In the genomic region with DNA sequence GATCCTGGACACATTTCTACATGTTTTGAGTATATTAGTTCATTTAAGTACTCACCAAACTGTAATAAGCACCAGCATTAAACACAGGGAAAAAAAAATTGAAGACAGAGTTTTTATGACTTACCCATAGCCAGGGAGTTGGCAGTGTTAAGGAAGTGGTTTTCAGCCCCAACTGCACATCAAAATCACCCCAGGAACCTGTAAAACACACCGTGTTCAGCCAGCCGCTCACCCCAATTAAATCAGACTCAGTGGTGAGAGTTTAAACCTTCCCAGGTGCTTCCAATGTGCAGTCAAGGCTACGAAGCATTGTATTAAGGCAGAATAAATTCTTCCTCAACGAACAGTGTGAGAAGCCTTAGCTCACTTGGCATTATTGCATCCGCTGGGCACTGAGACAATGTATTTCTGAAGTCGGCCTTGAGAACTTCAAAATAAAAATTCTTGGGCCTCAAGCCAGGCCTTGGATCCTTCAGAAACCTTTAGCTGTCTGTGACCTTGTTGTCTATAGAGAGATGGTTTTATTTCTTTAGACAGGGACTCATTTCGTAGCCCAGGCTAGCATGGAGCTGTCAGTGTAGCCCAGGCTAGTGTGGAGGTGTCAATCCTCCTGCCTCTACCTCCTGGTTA, we compare ENCODE assay signal across 25 mouse cellular contexts.
DNase-seq lines count a peak whose midpoint lies in the region; ATAC-seq and TF ChIP-seq lines count a peak whose summit lies in the region.
"Had no signal": no experiment of that assay in that cellular context is flagged by ENCODE, and none has a peak within 500 bp of the region (broad histone marks: within the 10 kb centered on the region; RNA-seq: fewer than 3 reads in every experiment).

No protein-coding gene starts in this region.

- H3K9ac ChIP-seq in lung, embryonic 14.5 days, result no peak overlapping the region
- H3K9ac ChIP-seq in heart, embryonic 11.5 days (ENCODE audit: low read depth, low read length), result no peak overlapping the region
- H3K9ac ChIP-seq: heart, embryonic 13.5 days; hindbrain, embryonic 12.5 days; limb, embryonic 15.5 days; liver, embryonic 15.5 days; midbrain, embryonic 15.5 days; neural tube, embryonic 13.5 days had no signal

- no peak overlapping the region for H3K27ac ChIP-seq in lung, embryonic 14.5 days (ENCODE audit: low read depth)
- H3K27ac ChIP-seq in left cerebral cortex, adult 2 months, result no peak overlapping the region
- no peak overlapping the region for H3K27ac ChIP-seq in heart, embryonic 11.5 days (ENCODE audit: low read depth, low read length)
- H3K27ac ChIP-seq: embryonic facial prominence, embryonic 10.5 days; forebrain, embryonic 10.5 days; heart, embryonic 13.5 days; hindbrain, embryonic 12.5 days; kidney, postnatal 0 days; limb, embryonic 15.5 days; liver, embryonic 15.5 days; macrophage; midbrain, embryonic 15.5 days; neural tube, embryonic 13.5 days; stomach, postnatal 0 days had no signal

- DNase-seq in lung, embryonic 14.5 days, result peak; percentile 43
- DNase-seq in lung, adult 18-20 months, result no peak
- peak; percentile 52 for DNase-seq in adrenal gland, adult 8-10 months
- DNase-seq in forelimb bud, embryonic 11.5 days (ENCODE audit: low read depth, low spot score), result peak; percentile 67
- DNase-seq in ovary, postnatal 14 days (ENCODE audit: low spot score), result peak; percentile 7
- DNase-seq in left cerebral cortex, adult 2 months (ENCODE audit: extremely low spot score in 1 of 2, low spot score in 2 of 2), result no peak
- DNase-seq in urinary bladder, postnatal 14 days (ENCODE audit: low spot score), result no peak
- DNase-seq: cerebellum, adult 9-11 months; gastrocnemius, postnatal 25 days; heart, adult 18-20 months; heart, postnatal 14 days had no signal

- no peaks in the 10 kb centered on the region for H3K27me3 ChIP-seq in lung, embryonic 14.5 days (ENCODE audit: insufficient read depth, low read length)
- H3K27me3 ChIP-seq in heart, embryonic 11.5 days (ENCODE audit: control insufficient read depth, insufficient read depth, low read length), result no peaks in the 10 kb centered on the region
- H3K27me3 ChIP-seq: heart, embryonic 13.5 days; hindbrain, embryonic 12.5 days; limb, embryonic 15.5 days; liver, embryonic 15.5 days; midbrain, embryonic 15.5 days; neural tube, embryonic 13.5 days had no signal

- WGBS in lung, embryonic 14.5 days, result 76% methylated on average over 7 of the region's 7 CpGs
- WGBS in heart, embryonic 11.5 days (ENCODE audit: insufficient replicate concordance), result 87% methylated on average over 7 of the region's 7 CpGs

- intact Hi-C loops in left cerebral cortex, adult 2 months (cut with DNase I), result no loop called here

- peaks cover 14% of the 10 kb centered on the region for H3K4me1 ChIP-seq in lung, embryonic 14.5 days (ENCODE audit: insufficient read depth)
- peaks cover 8% of the 10 kb centered on the region; the same call in 1 of the 2 replicates for H3K4me1 ChIP-seq in heart, embryonic 11.5 days (ENCODE audit: control insufficient read depth, insufficient read depth, low read length)
- H3K4me1 ChIP-seq: forebrain, embryonic 10.5 days; liver, embryonic 15.5 days; midbrain, embryonic 15.5 days; neural tube, embryonic 13.5 days had no signal

- H3K9me3 ChIP-seq in lung, embryonic 14.5 days (ENCODE audit: low read depth, low read length), result no peaks in the 10 kb centered on the region
- no peaks in the 10 kb centered on the region for H3K9me3 ChIP-seq in heart, embryonic 11.5 days (replicated peaks; ENCODE audit: control insufficient read depth, low read length)
- H3K9me3 ChIP-seq: embryonic facial prominence, embryonic 10.5 days; forebrain, embryonic 10.5 days; heart, embryonic 13.5 days; hindbrain, embryonic 12.5 days; limb, embryonic 15.5 days; liver, embryonic 15.5 days; midbrain, embryonic 15.5 days; neural tube, embryonic 13.5 days had no signal

- no peaks in the 10 kb centered on the region for H3K36me3 ChIP-seq in lung, embryonic 14.5 days (ENCODE audit: insufficient read depth)
- no peaks in the 10 kb centered on the region for H3K36me3 ChIP-seq in heart, embryonic 11.5 days (ENCODE audit: control insufficient read depth, insufficient read depth, low read length)
- H3K36me3 ChIP-seq: embryonic facial prominence, embryonic 10.5 days; forebrain, embryonic 10.5 days; heart, embryonic 13.5 days; hindbrain, embryonic 12.5 days; limb, embryonic 15.5 days; liver, embryonic 15.5 days; midbrain, embryonic 15.5 days; neural tube, embryonic 13.5 days had no signal

- H3K4me3 ChIP-seq in lung, embryonic 14.5 days (ENCODE audit: low read depth, low read length), result no peak overlapping the region
- no peak overlapping the region for H3K4me3 ChIP-seq in left cerebral cortex, adult 2 months
- H3K4me3 ChIP-seq in heart, embryonic 11.5 days (ENCODE audit: low read depth, low read length), result no peak overlapping the region
- H3K4me3 ChIP-seq: embryonic facial prominence, embryonic 10.5 days; forebrain, embryonic 10.5 days; heart, embryonic 13.5 days; hindbrain, embryonic 12.5 days; limb, embryonic 15.5 days; liver, embryonic 15.5 days; midbrain, embryonic 15.5 days; neural tube, embryonic 13.5 days had no signal

- ATAC-seq in lung, embryonic 14.5 days (ENCODE audit: insufficient read depth), result no peak
- no peak for ATAC-seq in heart, embryonic 11.5 days (replicated peaks; ENCODE audit: insufficient number of reproducible peaks, low FRiP score, low TSS enrichment)
- ATAC-seq: forebrain, embryonic 16.5 days; intestine, postnatal 0 days; midbrain, embryonic 15.5 days had no signal

- TF ChIP-seq CTCF in lung, embryonic 14.5 days (IDR thresholded peaks at IDR 0.05; ENCODE audit: low read depth), result no peak
- no peak for TF ChIP-seq CTCF in left cerebral cortex, adult 2 months (IDR thresholded peaks at IDR 0.05)

- no peak overlapping the region for H3K4me2 ChIP-seq in lung, embryonic 14.5 days
- H3K4me2 ChIP-seq in heart, embryonic 11.5 days, result no peak overlapping the region
- H3K4me2 ChIP-seq: heart, embryonic 13.5 days; hindbrain, embryonic 12.5 days; limb, embryonic 15.5 days; liver, embryonic 15.5 days; midbrain, embryonic 15.5 days; neural tube, embryonic 13.5 days had no signal

Comparison
In these comparisons a context has a peak if more than half of its experiments do, and no peak if none do; other contexts are left out.
1. DNase-seq: peak in lung, embryonic 14.5 days (single experiment), adrenal gland, adult 8-10 months (single experiment), forelimb bud, embryonic 11.5 days (single experiment) and ovary, postnatal 14 days (single experiment); none in lung, adult 18-20 months (0 of 2), left cerebral cortex, adult 2 months (0 of 2) and urinary bladder, postnatal 14 days (single experiment).